Mouse (Mus musculus) lung, postnatal 0 days (tissue): ENCODE results near the gene Ginm1.

Experiments used
- CTCF ChIP-seq: IDR thresholded peaks from 2 replicates; pipeline ENCODE4 v1.5.1; 2016; ENCODE audit warnings: antibody characterized with exemption, mild to moderate bottlenecking
- EP300 ChIP-seq: IDR thresholded peaks from 2 replicates; pipeline ENCODE4 v1.6.1; 2016; ENCODE audit warnings: antibody characterized with exemption, mild to moderate bottlenecking, control low read depth

DNA sequence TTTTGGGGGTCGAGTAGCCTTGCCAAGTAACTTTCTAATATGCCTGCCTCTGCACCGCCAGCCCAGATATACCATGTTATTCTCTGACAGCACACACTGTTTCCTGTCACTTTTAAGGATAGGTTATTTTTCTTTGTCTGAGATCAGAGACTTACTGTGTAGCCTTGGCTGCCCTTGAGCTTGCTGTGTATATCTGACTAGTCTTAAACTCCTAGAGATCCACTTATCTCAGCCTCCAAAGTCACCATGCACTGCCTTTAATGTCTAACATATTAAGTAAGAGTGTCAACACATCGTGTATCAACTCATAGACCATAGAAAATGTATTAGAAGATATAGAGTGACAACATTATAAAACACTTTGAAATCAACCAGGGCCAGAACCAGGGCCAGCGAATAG lies 27.0 kb upstream of the Ginm1 start:
- TF ChIP-seq CTCF (no peak), EP300 (no peak)
